Mouse (Mus musculus) left cerebral cortex, adult 9 months (tissue): ENCODE data around the gene Map4k2.
"Not testable (repeated sequence)": the region's sequence is repeated elsewhere in the genome, so short reads cannot be mapped to it uniquely, and the experiment has no call there.

Experiments
- DNase-seq, 2 experiments: peaks; one replicate each; pipeline ENCODE4 v3.0.0; 2022; ENCODE audit warnings: low spot score in 2 of 2

Map4k2 gene

GRCm38 (mm10) chr19:6340524-6341452, at the start of gene Map4k2:
Map4k2 (plus strand) TSS chr19:6341135.
- peak in 1 of 2 experiments; percentile 71 for DNase-seq

GRCm38 (mm10) chr19:6292262-6292661, 48.7 kb upstream of the Map4k2 start:
- no peak for DNase-seq

GRCm38 (mm10) chr19:6294301-6294700, 46.6 kb upstream of the Map4k2 start:
- DNase-seq: no peak

GRCm38 (mm10) chr19:6296551-6297210, 44.3 kb upstream of the Map4k2 start:
- no peak for DNase-seq

- DNase-seq: no peak
Observed at GRCm38 (mm10) chr19:6297641-6298040, 43.3 kb upstream of the Map4k2 start.

GRCm38 (mm10) chr19:6299003-6299402, 41.9 kb upstream of the Map4k2 start:
- DNase-seq: no peak

GRCm38 (mm10) chr19:6299450-6300267, 41.3 kb upstream of the Map4k2 start:
- no peak for DNase-seq

GRCm38 (mm10) chr19:6300402-6300841, 40.5 kb upstream of the Map4k2 start:
- no peak for DNase-seq

GRCm38 (mm10) chr19:6302114-6302513, 38.8 kb upstream of the Map4k2 start:
- DNase-seq: no peak

- DNase-seq: peak in 1 of 2 experiments; percentile 43
Observed at GRCm38 (mm10) chr19:6302522-6302921, 38.4 kb upstream of the Map4k2 start.

GRCm38 (mm10) chr19:6303831-6304230, 37.1 kb upstream of the Map4k2 start:
- no peak for DNase-seq

- peak; percentile 39 to 89 for DNase-seq
Observed at GRCm38 (mm10) chr19:6304787-6305516, 36.0 kb upstream of the Map4k2 start.

- DNase-seq: no peak
Observed at GRCm38 (mm10) chr19:6305517-6306115, 35.3 kb upstream of the Map4k2 start.

GRCm38 (mm10) chr19:6306137-6306551, 34.8 kb upstream of the Map4k2 start, which contains the start of gene Cdc42bpg:
Cdc42bpg (plus strand) TSS chr19:6306456.
- DNase-seq: no peak

GRCm38 (mm10) chr19:6306586-6306985, 34.3 kb upstream of the Map4k2 start:
- DNase-seq: no peak

GRCm38 (mm10) chr19:6307733-6308531, 33.0 kb upstream of the Map4k2 start:
- DNase-seq: no peak

GRCm38 (mm10) chr19:6310181-6310580, 30.8 kb upstream of the Map4k2 start:
- DNase-seq: no peak

- DNase-seq: not testable (repeated sequence)
Observed at GRCm38 (mm10) chr19:6311783-6312182, 29.2 kb upstream of the Map4k2 start.

- DNase-seq: no peak
Observed at GRCm38 (mm10) chr19:6313796-6314195, 27.1 kb upstream of the Map4k2 start.

GRCm38 (mm10) chr19:6314513-6314912, 26.4 kb upstream of the Map4k2 start:
- no peak for DNase-seq
